Mouse (Mus musculus): ENCODE data around the gene Ipo7.

DNA sequence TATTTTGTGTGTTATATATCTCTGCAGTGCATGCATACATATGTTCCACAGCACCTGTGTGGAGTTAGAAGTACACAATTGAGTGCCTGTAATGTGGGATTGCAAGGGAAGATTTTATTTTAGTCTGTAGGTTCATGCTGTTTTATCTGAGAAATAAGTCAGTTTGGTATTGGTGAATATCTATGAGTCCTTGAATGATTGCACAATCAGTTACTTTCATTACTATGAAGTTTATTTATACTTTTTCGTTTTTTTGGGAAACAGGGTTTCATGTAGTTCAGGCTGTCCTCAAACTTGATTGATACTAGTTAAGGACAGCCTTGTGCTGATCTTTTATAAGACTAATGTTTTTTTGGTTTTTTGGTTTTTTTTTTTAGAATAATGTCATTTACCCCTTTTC is 5.5 kb downstream of the Ipo7 start:
- TF ChIP-seq CTCF (IDR thresholded peaks at IDR 0.05; ENCODE audit: borderline replicate concordance, control insufficient read depth, extremely low read depth, insufficient read depth, low read length, poor library complexity), result no peak
- no peak for TF ChIP-seq POLR2A (IDR thresholded peaks at IDR 0.05; ENCODE audit: control insufficient read depth, extremely low read depth, insufficient read depth, low read length, poor library complexity)
